Mouse (Mus musculus): ENCODE measurements around the gene Dusp21.

Dusp21 gene

GRCm38 (mm10) chrX:18145557-18145956 lies at the start of gene Dusp21:
TSS of gene Dusp21 (plus strand) at chrX:18145857.
- no peak for DNase-seq (ENCODE audit: low read depth in 1 of 2, low spot score in 2 of 2)

- no peak for DNase-seq (ENCODE audit: low read depth in 1 of 2, low spot score in 2 of 2)
Observed at GRCm38 (mm10) chrX:18160734-18161442, 15.2 kb downstream of the Dusp21 start.

GRCm38 (mm10) chrX:18161796-18162191 lies 16.1 kb downstream of the Dusp21 start:
- peak in 1 of 2 experiments; percentile 34 for DNase-seq (ENCODE audit: low read depth in 1 of 2, low spot score in 2 of 2)

- DNase-seq (ENCODE audit: low read depth in 1 of 2, low spot score in 2 of 2) = peak; percentile 91 to 99
Observed at GRCm38 (mm10) chrX:18162192-18162857, 16.7 kb downstream of the Dusp21 start, which contains the start of gene Kdm6a. TSS of gene Kdm6a (plus strand) at chrX:18162575.

- peak in 1 of 2 experiments; percentile 57 for DNase-seq (ENCODE audit: low read depth in 1 of 2, low spot score in 2 of 2)
Observed at GRCm38 (mm10) chrX:18162861-18163731, 17.4 kb downstream of the Dusp21 start.

GRCm38 (mm10) chrX:18163917-18164624 lies 18.4 kb downstream of the Dusp21 start:
- DNase-seq (ENCODE audit: low read depth in 1 of 2, low spot score in 2 of 2) = peak in 1 of 2 experiments; percentile 14

GRCm38 (mm10) chrX:18165121-18165520 lies 19.5 kb downstream of the Dusp21 start:
- no peak for DNase-seq (ENCODE audit: low read depth in 1 of 2, low spot score in 2 of 2)

GRCm38 (mm10) chrX:18166961-18167360 lies 21.3 kb downstream of the Dusp21 start:
- no peak for DNase-seq (ENCODE audit: low read depth in 1 of 2, low spot score in 2 of 2)

GRCm38 (mm10) chrX:18168940-18169339 lies 23.3 kb downstream of the Dusp21 start:
- DNase-seq (ENCODE audit: low read depth in 1 of 2, low spot score in 2 of 2) = no peak

GRCm38 (mm10) chrX:18174831-18175230 lies 29.2 kb downstream of the Dusp21 start:
- DNase-seq (ENCODE audit: low read depth in 1 of 2, low spot score in 2 of 2) = no peak

GRCm38 (mm10) chrX:18177803-18178202 lies 32.1 kb downstream of the Dusp21 start:
- no peak for DNase-seq (ENCODE audit: low read depth in 1 of 2, low spot score in 2 of 2)

GRCm38 (mm10) chrX:18179492-18179891 lies 33.8 kb downstream of the Dusp21 start:
- no peak for DNase-seq (ENCODE audit: low read depth in 1 of 2, low spot score in 2 of 2)

GRCm38 (mm10) chrX:18187203-18187602 lies 41.5 kb downstream of the Dusp21 start:
- DNase-seq (ENCODE audit: low read depth in 1 of 2, low spot score in 2 of 2) = no peak

GRCm38 (mm10) chrX:18188293-18188692 lies 42.6 kb downstream of the Dusp21 start:
- DNase-seq (ENCODE audit: low read depth in 1 of 2, low spot score in 2 of 2) = no peak
